Mouse (Mus musculus) liver, adult (tissue): ENCODE measurements around the gene Phb.

ENCODE experiments used
- GATA4 ChIP-seq: IDR thresholded peaks from 2 replicates; pipeline ENCODE4 v1.6.1; 2014; ENCODE audit warnings: mild to moderate bottlenecking, low read length; ENCODE audit not compliant: insufficient replicate concordance

The Phb gene

DNA sequence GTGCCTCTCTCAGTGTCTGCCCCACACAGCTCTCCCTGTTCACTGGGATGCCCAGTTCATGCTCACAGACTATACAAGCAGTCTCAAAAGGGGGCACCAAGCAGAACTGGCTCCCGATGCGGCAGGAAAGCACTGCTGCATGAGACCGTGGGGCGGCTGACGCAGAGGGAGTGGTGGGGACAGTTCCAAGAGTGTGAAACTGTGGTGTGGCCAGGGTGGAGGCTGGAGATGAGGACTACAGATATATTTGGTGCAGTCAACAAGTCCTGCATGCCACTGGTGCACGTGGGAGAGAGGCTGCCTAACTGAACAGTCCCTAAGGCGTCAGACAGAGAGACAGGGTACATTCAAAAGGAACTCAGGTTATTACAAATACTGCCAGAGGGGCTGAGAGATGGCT is 22.2 kb downstream of the Phb start:
- no peak for TF ChIP-seq GATA4

DNA sequence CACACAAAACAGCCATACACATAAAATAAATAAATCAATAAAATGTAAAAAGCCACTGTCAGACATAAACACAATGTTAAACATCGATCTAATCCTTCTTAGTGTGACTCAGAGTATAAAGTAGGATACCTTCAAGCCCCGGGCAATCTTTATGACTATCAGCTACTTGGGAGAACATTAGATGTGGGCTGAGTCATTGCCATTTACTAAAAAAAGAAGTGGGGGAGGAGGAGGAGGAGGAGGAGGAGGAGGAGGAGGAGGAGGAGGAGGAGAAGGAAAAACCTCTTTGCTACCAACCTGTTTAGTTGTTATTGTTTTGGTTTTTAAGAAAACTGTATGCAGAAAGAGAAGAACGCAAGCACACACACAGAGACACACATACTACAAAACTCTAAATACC is 22.8 kb downstream of the Phb start:
- no peak for TF ChIP-seq GATA4

DNA sequence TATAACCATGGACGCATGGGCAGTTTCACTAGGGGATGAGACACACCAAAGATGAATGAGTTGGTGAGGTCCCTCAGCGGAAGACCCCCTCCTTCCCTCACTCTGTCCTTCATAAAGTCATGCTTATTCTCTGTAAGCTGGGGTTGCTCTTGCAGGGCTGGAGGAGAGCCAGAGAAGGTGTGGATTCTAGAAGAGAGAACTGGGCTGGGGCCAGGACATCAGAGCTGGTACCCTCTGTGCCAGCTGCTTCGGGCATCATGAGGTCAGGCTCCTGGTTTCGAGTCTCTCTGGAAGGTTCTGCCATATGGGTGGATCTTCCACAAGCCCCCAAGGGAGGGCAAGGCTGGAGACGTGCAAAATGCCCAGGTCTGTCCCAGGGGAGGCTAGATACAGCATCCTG is 31.8 kb downstream of the Phb start:
- no peak for TF ChIP-seq GATA4

DNA sequence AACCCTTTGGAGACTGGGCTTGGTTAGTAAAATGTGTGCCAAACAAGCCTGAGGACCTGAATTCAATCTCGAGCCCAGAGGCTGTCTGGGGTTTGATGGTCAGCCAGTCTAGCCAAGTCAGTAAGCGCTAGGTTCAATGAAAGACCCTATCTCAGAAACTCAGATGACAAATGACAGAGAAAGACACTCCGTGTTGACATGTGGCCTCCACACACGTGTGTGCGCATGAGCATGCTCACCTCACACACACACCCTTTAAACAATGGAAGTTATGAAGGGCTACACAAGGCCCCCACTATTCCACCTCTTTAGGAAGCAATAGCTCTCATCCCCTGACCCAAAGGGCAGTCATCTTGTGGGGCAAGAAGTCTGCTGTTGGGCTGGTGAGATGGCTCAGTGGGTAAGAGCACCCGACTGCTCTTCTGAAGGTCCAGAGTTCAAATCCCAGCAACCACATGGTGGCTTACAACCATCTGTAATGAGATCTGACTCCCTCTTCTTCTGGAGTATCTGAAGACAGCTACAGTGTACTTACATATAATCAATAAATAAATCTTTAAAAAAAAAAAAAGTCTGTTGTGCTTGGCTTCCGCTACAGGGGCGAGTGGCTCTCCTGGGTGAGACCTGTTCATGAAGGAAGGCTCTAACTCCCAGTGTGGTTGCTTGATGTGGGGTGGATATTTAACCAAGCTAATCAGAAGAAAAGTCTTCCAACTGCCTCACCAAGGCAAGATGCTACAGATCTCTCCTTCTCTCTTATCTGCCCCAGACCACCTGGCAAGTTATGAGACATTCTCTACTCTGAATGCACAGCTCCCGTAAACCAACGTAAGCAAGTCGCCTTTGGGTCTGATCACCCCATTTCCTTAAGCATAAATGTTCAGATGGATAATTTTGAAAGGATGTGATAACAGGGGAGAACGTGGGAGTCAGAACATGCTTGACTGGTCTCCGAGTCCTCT is 34.3 kb downstream of the Phb start:
- no peak for TF ChIP-seq GATA4

DNA sequence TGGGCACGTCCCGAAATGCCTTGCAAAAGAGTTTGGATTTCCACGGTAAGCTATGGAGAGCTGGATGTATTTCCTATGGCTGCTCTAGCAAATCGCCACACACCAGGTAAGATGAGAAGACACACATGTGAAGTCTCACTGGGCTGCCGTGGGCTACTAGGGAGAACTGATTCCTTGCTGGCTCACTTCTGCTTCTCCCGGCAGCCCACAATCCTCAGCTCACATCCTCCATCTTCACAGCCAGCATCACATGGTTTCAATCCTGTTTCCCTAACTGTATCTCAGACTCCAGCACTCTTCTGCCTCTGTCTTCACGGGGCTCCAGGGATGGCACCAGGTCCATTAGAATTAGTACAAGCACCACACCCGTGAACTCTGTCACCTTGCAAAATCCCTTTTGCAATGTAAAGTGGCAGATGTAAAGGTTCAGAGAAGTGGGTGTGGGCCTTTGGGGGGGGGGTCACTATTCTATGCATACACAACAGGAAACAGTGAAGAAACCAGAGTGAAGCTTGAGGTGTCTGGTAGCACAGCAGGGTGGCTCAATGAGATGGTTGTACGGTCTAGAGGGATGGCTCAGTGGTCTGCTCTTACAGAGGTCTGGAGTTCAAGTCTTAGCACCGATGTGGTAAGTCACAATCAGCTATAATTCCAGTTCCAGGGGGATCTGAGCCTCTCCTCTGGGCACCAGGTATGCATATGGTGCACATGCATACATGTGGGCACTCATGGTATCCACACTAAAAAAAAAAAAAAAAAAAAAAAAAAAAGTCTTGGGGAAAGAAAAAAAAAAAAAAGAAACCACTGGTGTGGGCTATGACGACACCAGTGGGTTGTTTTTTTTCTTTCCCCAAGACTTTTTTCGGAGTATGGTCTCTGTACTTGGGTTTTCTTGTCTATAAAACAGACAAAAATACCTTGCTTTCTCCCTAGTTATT is 37.5 kb downstream of the Phb start:
- no peak for TF ChIP-seq GATA4

DNA sequence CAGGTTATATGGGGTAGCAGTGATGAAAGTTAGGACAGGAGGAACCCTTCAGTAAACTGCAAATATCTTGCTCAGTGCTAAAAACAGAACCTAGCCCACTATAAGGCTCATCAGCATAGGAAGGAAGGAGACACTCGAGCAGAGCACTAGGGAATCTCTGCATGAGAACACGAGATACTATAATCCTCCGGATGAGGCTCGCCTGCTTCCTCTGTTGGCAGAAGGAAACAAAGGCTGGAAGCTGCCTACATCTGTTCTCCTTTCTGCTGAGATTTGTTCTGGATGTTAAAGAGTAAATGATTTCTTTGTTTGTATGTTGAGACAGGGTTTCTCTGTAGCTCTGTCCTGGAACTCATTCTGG is 38.2 kb downstream of the Phb start:
- peak; percentile 91; the same call in 1 of the 2 replicates for TF ChIP-seq GATA4

DNA sequence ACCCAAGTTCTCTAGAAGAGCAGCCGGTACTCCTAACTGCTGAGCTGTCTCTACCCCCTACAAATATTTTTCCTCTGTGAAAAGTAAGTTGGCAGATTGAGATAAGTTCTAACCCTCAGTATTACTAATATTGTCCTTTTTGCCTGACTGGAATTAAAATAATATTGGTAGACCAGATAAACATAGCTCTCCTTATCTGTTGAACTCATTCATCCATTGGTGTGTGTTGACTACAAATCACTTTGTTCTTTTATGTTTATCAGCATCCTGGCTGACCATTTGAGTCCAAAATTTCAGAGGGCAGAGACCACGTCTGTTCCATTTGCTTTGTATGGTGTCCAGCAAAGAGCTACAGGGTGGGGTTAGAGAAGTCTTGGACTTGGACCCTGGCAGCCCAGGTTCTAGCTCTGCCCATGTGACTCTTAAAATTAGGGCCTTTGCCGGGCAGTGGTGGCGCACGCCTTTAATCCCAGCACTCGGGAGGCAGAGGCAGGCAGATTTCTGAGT is 42.8 kb downstream of the Phb start:
- peak; percentile 85; the same call in 1 of the 2 replicates for TF ChIP-seq GATA4

DNA sequence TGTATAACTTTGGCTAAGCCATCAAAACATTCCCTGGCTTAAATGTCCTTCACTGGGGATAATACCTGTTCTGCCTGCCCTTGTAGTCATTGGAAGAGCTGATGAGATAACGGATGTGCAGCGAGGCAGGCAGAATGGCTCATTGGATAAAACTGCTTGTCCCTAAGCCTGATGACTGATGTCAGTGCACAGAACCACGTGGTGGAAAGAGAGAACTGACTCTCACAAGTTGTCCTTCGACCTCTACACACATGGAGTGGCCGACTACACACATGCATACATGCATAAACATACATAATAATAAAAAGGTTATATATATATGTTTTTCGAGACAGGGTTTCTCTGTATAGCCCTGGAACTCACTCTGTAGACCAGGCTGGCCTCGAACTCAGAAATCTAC is 43.7 kb downstream of the Phb start:
- TF ChIP-seq GATA4 = no peak

DNA sequence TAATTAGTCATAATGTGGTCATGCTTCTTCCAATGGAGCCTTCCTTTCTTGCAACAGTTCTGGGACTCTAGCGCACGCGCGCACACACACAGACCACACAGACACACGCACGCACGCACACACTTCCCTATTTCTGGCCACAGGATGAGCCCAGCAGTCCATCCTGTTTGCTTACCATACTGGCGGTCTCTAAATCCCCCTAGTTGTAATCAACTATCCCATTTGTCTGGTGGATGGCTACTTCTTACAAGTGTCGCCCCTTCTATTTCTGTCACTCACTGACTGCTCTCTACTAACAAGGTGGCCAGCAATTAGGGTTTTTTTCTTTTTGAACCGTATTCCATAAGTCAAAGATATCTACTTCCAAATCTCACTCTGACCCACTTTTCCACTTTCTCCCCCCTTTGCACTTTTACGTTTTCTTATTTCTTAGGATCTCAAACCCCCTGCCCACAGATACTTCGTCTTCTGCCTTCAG is 45.4 kb downstream of the Phb start:
- TF ChIP-seq GATA4 = no peak

DNA sequence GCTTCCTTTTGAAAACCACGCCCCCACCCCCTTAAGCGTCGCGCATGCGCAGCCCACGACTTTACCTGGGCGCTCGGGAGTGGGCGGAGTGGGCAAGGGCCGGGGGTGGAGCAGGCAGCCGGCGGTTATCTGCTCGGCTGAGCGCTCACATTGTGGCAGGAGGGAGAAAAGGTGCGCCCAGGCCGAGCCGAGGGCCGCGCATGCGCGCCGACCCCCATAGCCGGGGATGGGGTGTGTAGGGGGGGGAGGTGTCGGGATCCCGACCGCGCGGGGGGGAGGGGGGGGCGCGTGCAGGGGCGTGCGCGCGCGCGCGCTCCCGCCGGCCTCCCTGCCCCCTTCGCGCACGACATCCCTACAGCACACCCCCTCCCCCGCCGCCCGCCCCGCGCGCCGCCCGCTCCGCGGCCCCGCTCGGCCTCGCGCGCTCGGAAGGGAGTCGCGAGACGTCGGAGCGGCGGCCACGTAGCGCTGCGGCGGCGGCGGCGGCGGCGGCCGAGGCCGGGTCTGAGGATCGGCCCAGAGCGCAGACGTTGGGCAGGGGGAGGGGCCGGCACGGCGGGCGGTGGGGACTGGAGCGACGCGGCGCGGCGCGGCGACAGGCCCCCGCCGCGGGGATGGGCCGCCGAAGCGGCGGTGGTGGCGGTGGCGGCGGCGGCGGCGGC is 45.9 kb downstream of the Phb start, which contains the start of gene Zfp652:
TSS of gene Zfp652 (plus strand) at position 111 of the 662 bp plus-strand sequence.
- peak; percentile 69; the same call in 1 of the 2 replicates for TF ChIP-seq GATA4

DNA sequence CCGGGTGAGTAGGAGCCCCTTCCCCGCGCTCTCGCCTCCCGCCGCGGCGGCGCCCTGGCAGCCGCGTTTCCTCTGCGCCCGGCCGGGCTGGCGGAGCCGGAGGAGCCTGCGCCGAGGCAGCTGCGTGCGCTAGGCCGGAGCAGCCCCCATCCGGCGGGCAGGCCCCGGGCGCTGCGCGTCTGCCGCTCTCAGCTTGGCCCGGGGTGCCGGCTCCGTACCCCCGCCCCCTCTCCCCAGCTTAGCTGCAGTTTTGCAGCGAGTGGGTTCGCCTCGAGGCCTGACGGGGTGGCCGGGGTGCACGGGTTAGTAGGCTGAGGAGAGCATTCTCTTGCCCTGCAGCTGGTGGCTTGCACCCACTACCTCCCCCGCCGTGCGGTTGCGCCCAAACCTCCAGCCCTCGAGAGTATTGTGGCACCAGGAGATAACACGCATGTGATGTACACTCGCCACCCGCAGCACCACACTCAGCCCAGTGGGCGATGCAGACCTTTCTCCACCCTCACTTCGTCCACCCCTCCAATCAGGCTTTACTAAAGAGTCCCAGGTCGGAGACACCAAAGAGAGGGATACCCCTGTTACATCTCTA is 46.6 kb downstream of the Phb start:
- TF ChIP-seq GATA4 = no peak

DNA sequence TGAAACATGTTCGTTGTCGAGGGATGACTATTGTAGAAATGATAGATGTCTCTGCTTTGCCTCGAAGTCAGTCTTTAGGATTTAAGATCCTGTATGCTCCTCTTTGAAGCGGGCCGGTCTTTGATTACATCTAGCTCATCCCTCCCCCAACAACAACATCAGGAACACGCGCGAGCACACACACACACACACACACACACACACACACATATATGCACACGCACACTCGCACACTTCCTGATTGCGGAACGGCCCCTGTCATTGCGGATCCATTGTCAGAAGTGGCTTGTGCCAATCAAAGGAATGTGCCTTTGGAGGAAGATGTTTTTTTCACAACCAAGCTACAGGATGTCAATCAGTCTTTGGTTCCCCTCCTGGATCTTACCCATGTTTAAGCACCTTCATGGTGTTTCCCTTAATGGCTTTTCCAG is 47.1 kb downstream of the Phb start:
- no peak for TF ChIP-seq GATA4

DNA sequence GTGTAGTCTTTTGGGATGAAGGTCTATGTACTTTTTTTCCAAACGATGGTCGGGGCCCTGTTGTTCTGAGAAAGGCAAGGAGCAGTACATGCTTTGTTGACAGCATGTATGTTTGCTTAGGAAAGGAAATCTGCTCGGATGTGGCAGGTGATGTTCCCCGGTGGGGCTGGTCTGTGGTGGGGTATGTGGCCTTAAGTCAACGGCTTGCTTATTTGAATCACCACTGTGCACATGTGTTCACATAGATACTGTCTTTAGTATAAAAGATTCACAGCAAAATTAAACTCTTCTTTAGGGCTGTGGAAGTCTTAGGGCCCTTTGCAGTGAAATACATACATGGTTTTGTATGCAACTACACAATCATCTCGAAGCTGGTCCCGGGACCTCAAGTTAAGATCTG is 47.7 kb downstream of the Phb start:
- no peak for TF ChIP-seq GATA4

DNA sequence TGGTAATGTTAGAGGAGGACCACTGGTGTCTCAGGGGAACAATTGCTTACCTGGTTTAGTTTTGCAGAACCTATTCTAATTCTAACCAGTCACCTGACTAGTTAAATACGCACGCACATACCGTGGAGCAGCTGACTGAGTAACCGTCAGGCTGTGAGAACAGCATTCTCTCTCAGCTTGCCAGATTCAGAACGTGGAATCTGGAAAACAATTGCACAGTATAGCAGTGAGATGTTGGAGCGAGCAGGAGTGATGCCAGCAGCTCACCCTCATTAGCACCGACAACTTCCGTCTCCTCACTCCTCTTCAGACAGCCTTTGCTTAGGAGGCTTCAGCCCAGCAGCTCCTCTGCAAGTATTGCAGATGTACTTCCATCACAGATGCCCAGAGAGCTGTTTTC is 49.4 kb downstream of the Phb start:
- TF ChIP-seq GATA4 = no peak
